Mouse (Mus musculus) heart, embryonic 11.5 days (tissue): ENCODE results near the gene Otud7b. TPM values are rescaled to one million over a fixed set of nuclear protein-coding genes. Genes with fewer than 3 reads are reported as not detected.

Experiments
- ATAC-seq: fragments of 200-750 bp; cut with Nextera tagmentation; replicated peaks from 2 replicates; pipeline ENCODE4 v1.8.0; 2017; ENCODE audit warnings: moderate library complexity; ENCODE audit not compliant: insufficient number of reproducible peaks, low FRiP score, low TSS enrichment
- H3K27ac ChIP-seq: fragments of 300-500 bp; sonication (generic); 2 replicates; pipeline ENCODE4 v1.5.1; 2014; ENCODE audit warnings: mild to moderate bottlenecking, low read depth, low read length
- H3K27me3 ChIP-seq: fragments of 300-500 bp; sonication (generic); 2 replicates; pipeline ENCODE4 v1.6.1; 2014; ENCODE audit warnings: mild to moderate bottlenecking, low read length, mixed read lengths; ENCODE audit not compliant: control insufficient read depth, insufficient read depth
- H3K36me3 ChIP-seq: fragments of 300-500 bp; sonication (generic); 2 replicates; pipeline ENCODE4 v1.6.1; 2014; ENCODE audit warnings: mild to moderate bottlenecking, low read length, moderate library complexity, mixed read lengths; ENCODE audit not compliant: control insufficient read depth, insufficient read depth
- H3K4me1 ChIP-seq: fragments of 300-500 bp; sonication (generic); 2 replicates; pipeline ENCODE4 v1.6.1; 2014; ENCODE audit warnings: low read length; ENCODE audit not compliant: control insufficient read depth, insufficient read depth
- H3K4me2 ChIP-seq: fragments of 300-500 bp; sonication (generic); 2 replicates; pipeline ENCODE4 v1.6.1; 2014; ENCODE audit warnings: mild to moderate bottlenecking, moderate library complexity
- H3K4me3 ChIP-seq: fragments of 300-500 bp; sonication (generic); 2 replicates; pipeline ENCODE4 v1.5.1; 2014; ENCODE audit warnings: low read depth, low read length
- H3K9ac ChIP-seq: fragments of 300-500 bp; sonication (generic); 2 replicates; pipeline ENCODE4 v1.6.1; 2014; ENCODE audit warnings: mild to moderate bottlenecking, low read depth, low read length, moderate library complexity
- H3K9me3 ChIP-seq: fragments of 300-500 bp; sonication (generic); replicated peaks from 2 replicates; pipeline ENCODE4 v1.6.1; 2016; ENCODE audit warnings: low read length; ENCODE audit not compliant: control insufficient read depth
- WGBS: fragments of 180-500 bp; shearing (Covaris S2); extraction: QIAGEN DNeasy Blood & Tissue Kit; methylation state at CpG from one replicate; pipeline ENCODE4 v1.1.7; 2014; ENCODE audit not compliant: insufficient replicate concordance; 5-methylcytosine and 5-hydroxymethylcytosine counted together
- polyA plus RNA-seq: library from polyadenylated mRNA; unstranded; fragments of >200 nt; fragmentation: Nextera tagmentation; extraction: Ambion mirVana; gene quantifications from 2 replicates; pipeline ENCODE4 v1.2.1, GENCODE M21; 2014

The Otud7b gene
- polyA plus RNA-seq, 1 experiment from 2014 or later = 9.3 TPM

DNA sequence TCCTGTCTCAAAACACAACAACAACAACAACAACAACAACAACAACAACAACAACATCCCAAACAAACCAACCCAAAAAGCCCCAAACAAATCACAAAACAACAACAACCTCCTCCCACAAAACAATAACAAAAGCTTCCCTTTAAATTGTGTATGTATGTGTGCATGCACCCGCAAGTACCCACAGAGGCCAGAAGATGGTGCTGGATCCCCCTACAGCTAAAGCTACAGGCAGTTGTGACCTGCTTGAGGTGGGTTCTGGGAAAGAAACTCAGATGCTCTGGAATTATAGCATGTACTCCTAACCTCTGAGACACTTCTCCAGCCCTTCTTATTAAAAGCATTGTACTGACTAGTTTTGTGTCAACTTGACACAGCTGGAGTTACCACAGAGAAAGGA, 23.3 kb upstream of the Otud7b start:
- 50% methylated on average over 1 of the region's 1 CpGs for WGBS

DNA sequence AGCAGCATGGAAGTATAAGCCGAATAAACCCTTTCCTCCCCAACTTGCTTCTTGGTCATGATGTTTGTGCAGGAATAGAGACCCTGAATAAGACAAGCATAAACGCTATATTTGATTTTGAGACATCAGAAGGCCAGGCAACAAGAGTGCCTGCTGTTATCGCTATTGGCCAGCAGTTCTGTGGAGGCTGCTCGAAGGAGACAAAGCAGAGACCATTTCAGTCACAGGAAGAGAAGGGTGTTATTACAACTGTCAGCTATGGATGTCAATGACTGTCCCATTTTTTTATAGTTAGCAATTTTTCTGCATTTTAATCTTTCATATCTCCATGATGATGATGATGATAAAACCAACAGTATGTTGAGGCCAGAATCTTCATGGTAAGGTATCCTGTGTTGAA, 22.7 kb upstream of the Otud7b start:
- no peaks in the 10 kb centered on the region for H3K27me3 ChIP-seq
- H3K9ac ChIP-seq = no peak overlapping the region
- no peak for ATAC-seq
- H3K4me1 ChIP-seq = no peaks in the 10 kb centered on the region
- H3K4me2 ChIP-seq = no peak overlapping the region
- no peak overlapping the region for H3K27ac ChIP-seq
- H3K4me3 ChIP-seq = no peak overlapping the region
- 80% methylated on average over 4 of the region's 4 CpGs for WGBS
- H3K9me3 ChIP-seq = no peaks in the 10 kb centered on the region
- no peaks in the 10 kb centered on the region for H3K36me3 ChIP-seq

More for the DNA sequence above, 23.3 kb upstream of the Otud7b start:
- no peak overlapping the region for H3K9ac ChIP-seq
- no peak overlapping the region for H3K4me2 ChIP-seq
- H3K36me3 ChIP-seq = no peaks in the 10 kb centered on the region
- H3K27me3 ChIP-seq = no peaks in the 10 kb centered on the region
- no peak overlapping the region for H3K4me3 ChIP-seq
- H3K4me1 ChIP-seq = no peaks in the 10 kb centered on the region
- no peak overlapping the region for H3K27ac ChIP-seq
- no peaks in the 10 kb centered on the region for H3K9me3 ChIP-seq
- ATAC-seq = no peak

DNA sequence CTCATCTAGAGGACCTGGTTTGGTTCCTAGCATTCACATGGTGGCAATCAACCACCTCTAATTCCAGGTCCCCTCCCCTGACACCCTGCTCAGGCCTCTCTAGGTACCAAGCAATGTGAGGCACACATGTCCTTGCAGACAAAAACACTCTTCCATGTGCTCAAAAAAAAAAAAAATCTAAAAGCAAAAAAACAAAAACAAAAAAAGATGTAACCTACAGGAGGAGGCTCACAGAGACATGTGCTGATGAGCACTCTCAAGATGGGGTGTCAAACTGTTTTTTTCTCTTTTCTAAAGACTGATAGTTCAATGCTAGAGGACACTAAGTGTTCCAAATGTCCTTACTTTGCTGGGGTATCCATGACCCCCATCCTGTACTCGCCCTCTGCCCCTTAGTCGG, 22.2 kb upstream of the Otud7b start:
- Histone ChIP-seq H3K4me2 (no peak overlapping the region), H3K27me3 (no peaks in the 10 kb centered on the region), H3K9ac (no peak overlapping the region), H3K27ac (no peak overlapping the region), H3K4me3 (no peak overlapping the region), H3K9me3 (no peaks in the 10 kb centered on the region), H3K36me3 (no peaks in the 10 kb centered on the region), H3K4me1 (no peaks in the 10 kb centered on the region)
- WGBS = 76% methylated on average over 2 of the region's 2 CpGs
- no peak for ATAC-seq

DNA sequence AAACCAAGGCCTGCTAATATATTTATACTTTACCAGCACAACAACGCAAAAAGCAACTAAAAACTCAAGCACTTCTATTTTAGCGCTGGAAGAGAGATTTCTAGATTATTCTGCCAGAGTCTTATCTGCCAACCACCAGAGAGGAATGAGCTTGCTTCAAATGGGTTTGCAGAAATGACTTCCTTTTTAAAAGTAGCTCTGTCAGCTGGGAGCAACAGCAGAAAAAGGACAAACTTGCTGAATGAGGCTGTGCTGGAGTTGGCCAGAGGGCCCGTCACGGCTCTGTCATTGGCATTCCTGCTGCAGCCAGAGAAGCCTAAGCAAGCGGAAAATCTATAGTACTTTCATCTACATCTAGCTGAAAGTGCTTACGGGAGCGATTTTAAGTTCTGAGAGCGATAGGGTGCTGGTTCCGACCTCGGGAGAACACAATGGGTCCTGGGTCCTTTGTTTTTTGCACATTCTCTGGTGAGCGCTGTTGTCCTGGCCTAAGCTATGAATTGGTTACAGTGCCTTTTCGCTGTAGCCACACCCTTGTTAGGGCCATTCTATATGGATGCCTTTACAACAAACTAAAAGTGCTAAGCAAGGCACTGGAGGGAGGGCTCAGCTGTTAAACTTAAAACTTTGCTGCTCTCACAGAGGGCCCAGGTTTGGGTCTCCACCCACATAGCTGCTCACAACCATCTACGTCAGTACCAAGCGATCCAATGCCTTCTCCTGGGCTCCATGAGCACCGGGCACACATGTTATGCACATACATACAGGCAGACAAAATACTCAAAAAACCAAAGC, 21.4 kb upstream of the Otud7b start:
- H3K9ac ChIP-seq = no peak overlapping the region
- H3K4me1 ChIP-seq = no peaks in the 10 kb centered on the region
- no peak overlapping the region for H3K27ac ChIP-seq
- 61% methylated on average over 15 of the region's 15 CpGs for WGBS
- no peaks in the 10 kb centered on the region for H3K9me3 ChIP-seq
- H3K27me3 ChIP-seq = no peaks in the 10 kb centered on the region
- ATAC-seq = no peak
- no peaks in the 10 kb centered on the region for H3K36me3 ChIP-seq
- H3K4me3 ChIP-seq = no peak overlapping the region
- H3K4me2 ChIP-seq = no peak overlapping the region

DNA sequence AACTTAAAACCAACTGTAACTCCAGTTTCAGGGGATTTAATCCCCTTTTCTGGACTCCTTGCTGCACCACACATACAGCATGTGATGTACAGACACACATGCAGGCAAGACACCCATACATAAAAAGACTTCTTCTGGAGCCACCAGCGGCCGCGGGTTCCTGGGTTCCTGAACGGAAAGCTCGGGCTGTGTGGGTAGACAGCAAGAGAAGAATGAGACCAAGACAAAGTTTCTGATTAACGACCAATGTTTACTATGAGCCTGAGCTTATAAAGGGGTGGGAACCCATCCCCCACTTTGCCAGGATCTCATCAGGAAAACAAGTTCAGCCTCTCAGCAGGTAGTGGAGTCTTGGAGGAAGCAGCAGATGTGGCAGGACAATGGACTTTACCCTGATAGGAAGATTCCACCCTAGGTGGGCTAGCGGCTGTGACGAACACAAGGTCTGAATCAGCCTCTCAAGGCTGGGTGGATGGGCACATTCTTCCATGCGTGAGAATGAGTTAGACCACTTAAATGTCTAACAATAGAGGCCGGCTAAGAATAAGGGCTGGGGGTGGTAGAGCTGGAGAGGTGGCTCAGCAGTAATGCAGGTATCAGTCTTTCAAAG, 20.1 kb upstream of the Otud7b start:
- Histone ChIP-seq H3K36me3 (no peaks in the 10 kb centered on the region), H3K27ac (no peak overlapping the region), H3K9ac (no peak overlapping the region), H3K4me3 (no peak overlapping the region), H3K4me2 (no peak overlapping the region), H3K9me3 (no peaks in the 10 kb centered on the region), H3K4me1 (no peaks in the 10 kb centered on the region), H3K27me3 (no peaks in the 10 kb centered on the region)
- 78% methylated on average over 10 of the region's 10 CpGs for WGBS
- ATAC-seq = no peak

DNA sequence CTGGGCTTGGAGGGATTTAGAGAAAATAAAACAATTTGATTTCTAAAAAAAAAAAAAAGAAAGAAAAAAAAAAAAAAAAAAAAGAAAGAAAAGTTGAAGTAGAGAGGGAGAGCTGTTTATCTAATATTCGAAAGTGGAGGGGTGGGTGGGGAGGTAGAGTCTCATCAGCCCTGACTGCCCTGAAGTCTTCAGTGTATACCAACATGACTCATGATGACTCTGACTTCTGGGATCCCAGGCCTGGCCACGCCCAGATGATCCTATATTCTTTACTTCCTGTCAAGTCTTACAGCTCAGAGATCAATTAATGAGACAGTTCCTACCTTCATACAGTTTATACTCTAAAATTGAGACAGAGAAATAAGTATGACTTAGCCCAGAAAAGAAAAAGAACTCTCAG, 17.1 kb upstream of the Otud7b start:
- Histone ChIP-seq H3K36me3 (no peaks in the 10 kb centered on the region), H3K9me3 (no peaks in the 10 kb centered on the region), H3K27ac (no peak overlapping the region), H3K27me3 (no peaks in the 10 kb centered on the region), H3K4me1 (no peaks in the 10 kb centered on the region), H3K4me2 (no peak overlapping the region), H3K4me3 (no peak overlapping the region), H3K9ac (no peak overlapping the region)
- ATAC-seq = no peak
- WGBS = 53% methylated on average over 2 of the region's 2 CpGs

DNA sequence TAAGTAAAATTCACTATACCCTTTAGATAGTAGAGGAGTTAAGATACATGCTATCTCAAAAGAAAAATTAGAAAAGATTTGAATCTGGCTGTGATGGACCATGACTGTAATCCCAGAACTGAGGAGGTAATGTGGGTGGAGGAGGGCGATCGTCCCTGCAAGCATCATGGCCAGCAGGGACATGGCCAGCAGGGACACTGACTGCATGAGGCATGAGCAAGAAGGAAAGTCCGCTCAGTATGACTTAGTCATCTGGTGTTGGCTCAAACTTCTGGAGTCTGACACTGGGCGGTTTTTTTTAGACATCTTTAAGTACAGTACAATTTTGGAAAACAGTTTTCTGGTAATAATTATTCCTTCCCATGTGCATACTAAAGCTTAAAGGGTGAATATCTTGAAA, 16.5 kb upstream of the Otud7b start:
- no peaks in the 10 kb centered on the region for H3K9me3 ChIP-seq
- 72% methylated on average over 4 of the region's 4 CpGs for WGBS
- no peak overlapping the region for H3K4me2 ChIP-seq
- no peaks in the 10 kb centered on the region for H3K27me3 ChIP-seq
- ATAC-seq = no peak
- no peak overlapping the region for H3K4me3 ChIP-seq
- no peaks in the 10 kb centered on the region for H3K36me3 ChIP-seq
- H3K4me1 ChIP-seq = no peaks in the 10 kb centered on the region
- H3K9ac ChIP-seq = no peak overlapping the region
- H3K27ac ChIP-seq = no peak overlapping the region

DNA sequence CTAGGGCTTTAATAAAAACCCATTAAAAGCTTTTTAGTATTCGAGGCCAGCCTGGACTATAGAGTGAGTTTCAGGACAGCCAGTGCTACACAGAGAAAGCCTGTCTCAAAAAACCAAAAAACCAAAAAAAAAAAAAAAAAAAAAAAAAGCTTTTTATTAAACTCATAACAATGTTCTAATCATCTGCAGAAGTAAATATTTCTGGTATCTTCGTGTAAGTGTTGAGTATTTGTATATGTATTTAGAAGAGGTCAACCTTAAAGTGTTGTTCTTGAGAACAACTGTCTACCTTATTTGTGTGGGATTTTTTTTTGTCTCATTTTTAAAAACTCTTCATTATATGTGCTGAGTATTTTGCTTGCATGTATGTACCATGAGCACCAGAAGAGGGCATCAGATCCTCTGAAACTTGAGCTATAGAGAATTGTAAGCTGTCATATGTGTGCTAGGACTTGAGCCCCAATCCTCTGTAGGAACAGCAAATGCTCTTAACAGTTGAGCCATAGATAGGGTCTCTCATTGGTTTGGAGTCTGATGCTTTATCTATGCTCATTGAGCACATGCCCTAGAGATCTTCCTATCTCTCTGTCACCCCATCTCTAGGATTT, 14.3 kb upstream of the Otud7b start:
- no peak for ATAC-seq
- Histone ChIP-seq H3K36me3 (no peaks in the 10 kb centered on the region), H3K4me3 (no peak overlapping the region), H3K27me3 (no peaks in the 10 kb centered on the region), H3K4me2 (no peak overlapping the region), H3K9ac (no peak overlapping the region), H3K9me3 (no peaks in the 10 kb centered on the region), H3K4me1 (peaks cover 6% of the 10 kb centered on the region), H3K27ac (no peak overlapping the region)
- WGBS = 59% methylated on average over 2 of the region's 2 CpGs
